Mouse (Mus musculus): ENCODE measurements at regions not wholly inside any gene's neighbourhood (a gene's known extent, or its start where the extent isn't known, plus 50 kb on each side); places are given as distances from the start of the nearest gene placed in this dataset.

- Histone ChIP-seq H3K27me3 (replicated peaks; ENCODE audit: low read depth, poor library complexity, severe bottlenecking) (no peaks in the 10 kb centered on the region), H3K36me3 (replicated peaks) (no peaks in the 10 kb centered on the region)
- whole genome bisulfite sequencing, result 79% methylated on average over 5 of the region's 5 CpGs
These were observed 247.7 kb upstream of the 1700056E22Rik start for GRCm38 (mm10) chr1:184281768-184282167.

DNA sequence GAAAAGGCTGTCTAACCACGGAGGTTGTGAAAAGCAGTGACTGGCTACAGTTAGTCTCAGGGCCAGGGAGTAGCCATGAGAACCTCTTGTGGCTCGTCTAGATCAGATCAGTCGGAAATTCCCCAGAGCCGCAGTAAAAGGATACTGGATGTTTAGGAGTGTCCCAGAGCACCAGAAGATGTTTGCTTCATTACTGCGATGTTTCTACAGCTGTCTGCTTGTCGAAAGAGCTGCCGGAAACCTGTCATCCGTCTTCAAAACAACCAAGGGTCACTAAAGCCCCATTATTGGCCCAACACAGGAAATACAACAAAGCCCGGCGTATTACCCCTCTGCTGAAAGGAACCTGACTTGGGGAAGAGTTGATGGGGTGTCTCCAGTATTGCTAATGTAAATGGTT is 245.2 kb upstream of the 1700056E22Rik start:
- Histone ChIP-seq H3K4me3 (no peak overlapping the region), H3K27ac (replicated peaks) (no peak overlapping the region), H3K36me3 (replicated peaks) (no peaks in the 10 kb centered on the region), H3K27me3 (replicated peaks; ENCODE audit: low read depth, poor library complexity, severe bottlenecking) (no peaks in the 10 kb centered on the region), H3K4me1 (0 out of 2 replicates have a peak, but pooled peaks cover 3% of the 10 kb centered on the region), H3K9me3 (no peaks in the 10 kb centered on the region)
- 64% methylated on average over 10 of the region's 10 CpGs for WGBS
- DNase-seq (ENCODE audit: low spot score), result no peak

More at GRCm38 (mm10) chr1:184281768-184282167, 247.7 kb upstream of the 1700056E22Rik start:
- H3K4me1 ChIP-seq, result 0 out of 2 replicates have a peak, but pooled peaks cover 3% of the 10 kb centered on the region
- H3K9me3 ChIP-seq, result no peaks in the 10 kb centered on the region
- no peak for DNase-seq (ENCODE audit: low spot score)
- H3K27ac ChIP-seq (replicated peaks), result no peak overlapping the region
- H3K4me3 ChIP-seq, result no peak overlapping the region

DNA sequence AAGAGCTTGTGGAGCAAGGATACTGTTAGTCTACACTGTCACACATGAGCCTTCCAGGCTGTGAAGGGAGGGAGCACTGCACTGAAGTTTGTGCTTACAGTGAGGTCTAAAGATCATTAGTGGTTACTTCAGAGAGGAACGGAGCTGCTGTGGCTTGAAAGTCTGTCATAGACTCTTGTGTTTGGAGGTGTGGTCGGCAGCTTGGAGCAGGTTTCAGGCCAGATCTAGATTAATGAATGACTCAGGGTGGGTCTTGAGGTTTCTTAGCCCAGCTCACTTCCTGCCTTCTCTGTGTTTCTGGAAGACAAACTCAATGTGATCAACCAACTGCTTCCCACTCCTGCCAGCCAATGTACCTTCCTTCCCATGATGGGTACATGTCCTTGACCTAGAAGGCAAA is 242.9 kb upstream of the 1700056E22Rik start:
- Histone ChIP-seq H3K27ac (replicated peaks) (no peak overlapping the region), H3K36me3 (replicated peaks) (no peaks in the 10 kb centered on the region), H3K4me1 (0 out of 2 replicates have a peak, but pooled peaks cover 3% of the 10 kb centered on the region), H3K9me3 (no peaks in the 10 kb centered on the region), H3K27me3 (replicated peaks; ENCODE audit: low read depth, poor library complexity, severe bottlenecking) (no peaks in the 10 kb centered on the region), H3K4me3 (no peak overlapping the region)
- WGBS, result 76% methylated on average over 2 of the region's 2 CpGs
- no peak for DNase-seq (ENCODE audit: low spot score)

DNA sequence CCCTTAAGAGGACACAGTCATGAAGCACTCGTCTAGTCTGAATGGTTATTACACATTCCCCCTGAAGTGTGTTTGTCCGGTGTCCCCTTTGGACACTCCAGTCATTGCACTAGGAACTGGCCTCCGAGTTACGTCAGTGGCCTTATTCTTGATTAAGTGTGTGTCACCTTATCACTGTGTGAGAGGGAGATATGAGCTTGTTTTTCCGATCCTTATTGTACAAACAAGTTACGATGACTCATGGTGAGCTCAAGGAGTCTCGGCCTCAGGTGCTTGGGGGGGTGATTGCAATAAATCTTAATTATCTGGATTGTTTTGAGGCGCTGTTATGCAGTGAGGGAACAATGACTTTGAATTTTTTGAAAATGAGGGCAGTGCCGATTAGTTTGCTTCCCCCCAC is 241.8 kb upstream of the 1700056E22Rik start:
- no peak overlapping the region for H3K4me3 ChIP-seq
- H3K27me3 ChIP-seq (replicated peaks; ENCODE audit: low read depth, poor library complexity, severe bottlenecking), result no peaks in the 10 kb centered on the region
- 89% methylated on average over 9 of the region's 9 CpGs for whole genome bisulfite sequencing
- H3K36me3 ChIP-seq (replicated peaks), result no peaks in the 10 kb centered on the region
- no peak overlapping the region for H3K27ac ChIP-seq (replicated peaks)
- no peak for DNase-seq (ENCODE audit: low spot score)
- no peaks in the 10 kb centered on the region for H3K9me3 ChIP-seq
- H3K4me1 ChIP-seq, result 0 out of 2 replicates have a peak, but pooled peaks cover 3% of the 10 kb centered on the region

DNA sequence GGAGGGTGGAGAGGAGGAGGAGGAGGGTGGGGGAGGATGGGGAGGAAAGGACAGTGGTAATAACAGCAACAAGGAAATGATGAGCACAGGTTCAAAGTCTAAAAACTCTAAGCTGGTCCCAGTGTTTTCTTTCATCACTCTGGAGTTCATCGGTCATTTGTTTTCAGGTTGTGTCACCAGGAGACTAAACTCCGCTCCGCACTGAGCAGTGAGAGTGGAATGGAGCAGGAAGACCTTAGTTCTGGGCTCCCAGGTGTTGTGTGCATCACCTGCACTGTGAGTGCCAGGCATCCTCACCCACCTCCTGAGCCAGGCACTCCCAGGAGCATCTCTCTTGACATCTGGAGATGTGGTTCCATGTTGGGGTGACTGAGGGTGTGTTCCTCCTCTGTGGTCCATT is 241.3 kb upstream of the 1700056E22Rik start:
- DNase-seq (ENCODE audit: low spot score), result no peak
- no peak overlapping the region for H3K27ac ChIP-seq (replicated peaks)
- H3K36me3 ChIP-seq (replicated peaks), result no peaks in the 10 kb centered on the region
- H3K4me3 ChIP-seq, result no peak overlapping the region
- WGBS, result 93% methylated on average over 3 of the region's 3 CpGs
- H3K4me1 ChIP-seq, result 0 out of 2 replicates have a peak, but pooled peaks cover 3% of the 10 kb centered on the region
- H3K9me3 ChIP-seq, result no peaks in the 10 kb centered on the region
- H3K27me3 ChIP-seq (replicated peaks; ENCODE audit: low read depth, poor library complexity, severe bottlenecking), result no peaks in the 10 kb centered on the region

- Histone ChIP-seq H3K4me3 (no peak overlapping the region), H3K27me3 (replicated peaks; ENCODE audit: low read depth, poor library complexity, severe bottlenecking) (no peaks in the 10 kb centered on the region), H3K36me3 (replicated peaks) (no peaks in the 10 kb centered on the region), H3K9me3 (no peaks in the 10 kb centered on the region), H3K4me1 (0 out of 2 replicates have a peak, but pooled peaks cover 3% of the 10 kb centered on the region), H3K27ac (replicated peaks) (no peak overlapping the region)
- 88% methylated on average over 6 of the region's 6 CpGs for WGBS
- no peak for DNase-seq (ENCODE audit: low spot score)
These were observed 240.6 kb upstream of the 1700056E22Rik start for GRCm38 (mm10) chr1:184274704-184275103.

GRCm38 (mm10) chr1:184273722-184274121 is 239.6 kb upstream of the 1700056E22Rik start:
- no peaks in the 10 kb centered on the region for H3K36me3 ChIP-seq (replicated peaks)
- no peaks in the 10 kb centered on the region for H3K9me3 ChIP-seq
- no peak overlapping the region for H3K4me3 ChIP-seq
- H3K27me3 ChIP-seq (replicated peaks; ENCODE audit: low read depth, poor library complexity, severe bottlenecking), result no peaks in the 10 kb centered on the region
- 74% methylated on average over 1 of the region's 1 CpGs for WGBS
- H3K4me1 ChIP-seq, result no peaks in the 10 kb centered on the region
- DNase-seq (ENCODE audit: low spot score), result no peak
- no peak overlapping the region for H3K27ac ChIP-seq (replicated peaks)

DNA sequence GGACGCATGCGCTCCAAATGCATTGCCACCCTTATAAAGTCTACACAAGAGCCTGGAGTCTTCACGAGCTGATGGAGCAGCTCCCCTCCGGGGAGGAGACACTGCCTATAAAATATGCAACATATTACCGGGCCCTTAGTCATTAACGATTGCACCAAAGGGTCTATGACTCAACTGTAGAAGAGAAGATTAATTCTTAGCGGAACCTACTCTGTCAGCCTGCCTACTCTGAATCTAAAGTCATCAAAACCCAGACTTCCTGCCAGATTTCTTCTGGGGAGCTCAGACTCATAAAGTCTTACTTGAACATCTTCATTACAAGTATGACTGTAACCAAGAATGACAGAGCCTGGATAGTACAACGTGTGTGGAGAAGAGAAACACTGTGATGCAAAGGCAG is 237.2 kb upstream of the 1700056E22Rik start:
- Histone ChIP-seq H3K36me3 (replicated peaks) (no peaks in the 10 kb centered on the region), H3K4me1 (no peaks in the 10 kb centered on the region), H3K27ac (replicated peaks) (no peak overlapping the region), H3K9me3 (no peaks in the 10 kb centered on the region), H3K4me3 (no peak overlapping the region), H3K27me3 (replicated peaks; ENCODE audit: low read depth, poor library complexity, severe bottlenecking) (peaks cover 6% of the 10 kb centered on the region; the same call in 1 of the 2 replicates)
- DNase-seq (ENCODE audit: low spot score), result no peak
- 92% methylated on average over 8 of the region's 8 CpGs for WGBS

DNA sequence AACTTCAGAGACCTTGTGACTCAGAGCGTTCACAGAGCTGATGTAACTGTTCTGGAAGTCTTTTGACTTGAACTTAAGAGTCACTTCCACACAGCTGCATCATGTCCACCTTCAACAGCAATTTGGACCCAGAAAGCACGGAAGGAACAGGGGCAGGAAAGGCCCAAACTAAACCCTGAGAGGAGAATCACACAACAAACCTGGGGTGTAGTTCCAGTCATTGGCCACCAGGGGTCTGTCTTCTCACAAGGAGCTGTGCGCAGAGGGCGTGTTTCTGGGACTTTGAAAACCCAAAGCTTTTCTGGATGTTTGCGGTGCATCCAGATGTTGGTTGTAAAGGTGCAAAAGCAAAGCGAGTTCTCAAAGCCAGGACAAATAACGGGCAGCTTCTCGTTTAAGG is 231.9 kb upstream of the 1700056E22Rik start:
- no peak overlapping the region for H3K27ac ChIP-seq (replicated peaks)

DNA sequence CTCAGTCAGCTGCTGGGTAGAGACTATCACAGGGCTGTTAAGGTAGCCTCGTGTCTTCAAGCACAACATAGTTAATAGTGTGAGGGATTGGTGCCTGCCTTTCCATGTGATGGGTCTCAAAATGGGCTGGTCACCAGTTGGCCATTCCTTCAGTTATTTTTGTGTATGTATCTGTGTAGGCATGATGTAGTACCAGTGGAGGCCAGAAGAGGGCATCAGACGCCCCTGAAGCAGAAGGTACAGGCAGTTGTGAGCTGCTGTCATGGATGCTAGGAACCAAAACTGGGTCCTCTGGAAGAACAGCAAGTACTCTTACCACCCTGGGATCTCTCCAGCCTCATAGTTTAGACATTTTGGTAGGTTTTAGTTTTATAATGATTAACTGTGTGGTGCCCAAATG is 228.9 kb upstream of the 1700056E22Rik start:
- H3K27ac ChIP-seq (replicated peaks), result no peak overlapping the region
- H3K4me3 ChIP-seq, result no peak overlapping the region
- H3K36me3 ChIP-seq (replicated peaks), result no peaks in the 10 kb centered on the region
- DNase-seq (ENCODE audit: low spot score), result no peak
- H3K27me3 ChIP-seq (replicated peaks; ENCODE audit: low read depth, poor library complexity, severe bottlenecking), result peaks cover 6% of the 10 kb centered on the region; the same call in 1 of the 2 replicates
- H3K4me1 ChIP-seq, result no peaks in the 10 kb centered on the region
- WGBS, result 55% methylated on average over 2 of the region's 2 CpGs
- H3K9me3 ChIP-seq, result no peaks in the 10 kb centered on the region

More for the DNA sequence above, 231.9 kb upstream of the 1700056E22Rik start:
- Histone ChIP-seq H3K9me3 (no peaks in the 10 kb centered on the region), H3K4me3 (no peak overlapping the region), H3K27me3 (replicated peaks; ENCODE audit: low read depth, poor library complexity, severe bottlenecking) (peaks cover 6% of the 10 kb centered on the region; the same call in 1 of the 2 replicates), H3K4me1 (no peaks in the 10 kb centered on the region), H3K36me3 (replicated peaks) (no peaks in the 10 kb centered on the region)
- WGBS, result 22% methylated on average over 8 of the region's 8 CpGs
- DNase-seq (ENCODE audit: low spot score), result peak; percentile 64

DNA sequence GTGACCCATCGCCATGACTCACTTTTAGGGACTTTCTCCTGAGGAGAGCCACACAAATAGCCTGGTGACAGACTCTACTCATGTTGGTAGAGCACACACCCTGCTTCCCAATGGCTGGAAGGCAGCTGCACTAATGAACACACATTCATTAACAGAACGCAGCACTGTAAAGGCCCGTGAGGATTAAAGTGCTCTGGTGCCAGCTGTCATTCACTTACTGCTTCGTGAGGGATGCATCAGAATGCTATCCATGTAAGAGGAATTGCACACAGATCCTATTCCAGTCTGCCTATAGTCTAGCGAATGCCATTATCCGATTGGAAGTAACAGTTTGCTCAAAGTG is 227.3 kb upstream of the 1700056E22Rik start:
- Histone ChIP-seq H3K9me3 (no peaks in the 10 kb centered on the region), H3K4me1 (no peaks in the 10 kb centered on the region), H3K27me3 (replicated peaks; ENCODE audit: low read depth, poor library complexity, severe bottlenecking) (no peaks in the 10 kb centered on the region), H3K4me3 (no peak overlapping the region), H3K36me3 (replicated peaks) (no peaks in the 10 kb centered on the region), H3K27ac (replicated peaks) (no peak overlapping the region)
- no peak for DNase-seq (ENCODE audit: low spot score)
- WGBS, result 90% methylated on average over 6 of the region's 6 CpGs

- WGBS, result 85% methylated on average over 6 of the region's 6 CpGs
- Histone ChIP-seq H3K4me1 (no peaks in the 10 kb centered on the region), H3K27me3 (replicated peaks; ENCODE audit: low read depth, poor library complexity, severe bottlenecking) (no peaks in the 10 kb centered on the region), H3K4me3 (no peak overlapping the region), H3K27ac (replicated peaks) (no peak overlapping the region), H3K9me3 (no peaks in the 10 kb centered on the region), H3K36me3 (replicated peaks) (no peaks in the 10 kb centered on the region)
- no peak for DNase-seq (ENCODE audit: low spot score)
These were observed 226.8 kb upstream of the 1700056E22Rik start for GRCm38 (mm10) chr1:184260722-184261384.

GRCm38 (mm10) chr1:184259853-184260252 is 225.8 kb upstream of the 1700056E22Rik start:
- no peaks in the 10 kb centered on the region for H3K27me3 ChIP-seq (replicated peaks; ENCODE audit: low read depth, poor library complexity, severe bottlenecking)
- H3K4me1 ChIP-seq, result no peaks in the 10 kb centered on the region
- H3K4me3 ChIP-seq, result no peak overlapping the region
- H3K27ac ChIP-seq (replicated peaks), result no peak overlapping the region
- H3K9me3 ChIP-seq, result no peaks in the 10 kb centered on the region
- no peak for DNase-seq (ENCODE audit: low spot score)
- WGBS, result 89% methylated on average over 9 of the region's 9 CpGs
- H3K36me3 ChIP-seq (replicated peaks), result no peaks in the 10 kb centered on the region
